Mouse (Mus musculus) heart, adult 9 months (tissue): ENCODE measurements around the gene Gbp9.
"Not testable (repeated sequence)": the region's sequence is repeated elsewhere in the genome, so short reads cannot be mapped to it uniquely, and the experiment has no call there.

Experiments
- DNase-seq, 2 experiments: peaks; one replicate each; pipeline ENCODE4 v3.0.0; 2022; ENCODE audit warnings: low spot score in 2 of 2

The Gbp9 gene

DNA sequence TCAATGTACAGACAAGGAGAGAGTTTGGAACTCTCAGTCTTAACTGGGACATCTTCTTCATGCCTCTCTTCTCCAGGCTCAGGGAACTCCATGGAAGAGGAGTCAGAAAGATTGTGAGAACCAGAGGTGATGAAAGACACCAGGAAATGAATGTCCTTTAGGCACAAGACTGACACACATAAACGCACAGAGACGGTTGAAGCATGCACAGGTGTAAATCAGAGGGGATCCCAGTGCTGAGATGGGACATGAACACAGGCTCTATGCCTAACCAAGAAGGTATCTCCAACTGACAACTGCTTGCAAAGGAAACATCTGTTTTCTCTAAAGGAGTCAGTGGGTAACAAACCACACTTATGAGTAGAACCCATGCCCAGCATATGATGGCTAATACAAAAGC, 79.1 kb downstream of the Gbp9 start:
- no peak for DNase-seq

GRCm38 (mm10) chr5:105055279-105055678, 84.1 kb downstream of the Gbp9 start:
- DNase-seq: no peak

GRCm38 (mm10) chr5:105053471-105054169, 85.7 kb downstream of the Gbp9 start:
- not testable (repeated sequence) for DNase-seq

DNA sequence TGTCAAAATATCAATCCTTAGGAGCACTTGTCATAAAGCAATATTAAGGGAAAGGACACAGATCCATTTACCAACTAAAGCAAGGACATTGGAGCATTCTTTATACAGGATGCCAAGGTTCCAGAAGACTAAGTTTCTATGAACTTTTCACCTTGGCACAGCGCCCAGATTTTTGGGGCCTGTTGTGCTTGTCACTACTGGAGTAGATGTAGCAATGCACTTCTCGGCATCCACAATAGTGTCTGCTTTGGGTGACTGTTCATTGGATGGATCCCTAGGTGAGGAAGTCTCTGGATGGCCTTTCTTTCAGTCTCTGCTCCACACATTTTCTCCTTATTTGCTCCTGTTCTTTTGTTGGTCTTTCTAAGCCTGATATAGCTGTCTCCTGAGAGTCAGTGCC, 107.0 kb downstream of the Gbp9 start:
- no peak for DNase-seq
